Mouse (Mus musculus) brain, embryonic 18.5 days (tissue): ENCODE measurements around the gene Rxra.
A peak's percentile ranks its signal among the peaks of the same experiment; 100 is the strongest.

Source experiments
- DNase-seq: peaks from one replicate; pipeline ENCODE4 v3.0.0-alpha.2; 2012; ENCODE audit warnings: low read depth, low spot score

Rxra gene

DNA sequence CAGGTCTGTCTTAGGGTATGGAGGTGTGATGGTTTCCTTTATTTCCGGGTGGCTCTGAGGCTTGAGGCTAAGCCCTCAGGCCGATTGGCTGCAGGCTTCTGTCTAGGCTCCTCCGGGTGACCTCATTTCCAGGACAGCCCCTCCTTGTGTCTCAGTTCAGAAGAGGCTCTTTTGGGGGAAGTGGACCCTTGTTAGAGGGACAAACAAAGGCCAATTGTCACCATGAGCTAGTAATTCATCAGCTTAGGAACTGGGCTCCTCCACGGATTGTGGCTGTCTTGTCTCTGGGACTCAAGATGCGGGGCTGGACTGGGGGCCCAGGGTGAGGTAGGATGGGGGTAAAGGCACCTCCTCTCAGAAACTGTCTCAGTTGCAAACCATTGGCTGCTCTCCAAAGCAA lies 5.5 kb upstream of the Rxra start:
- DNase-seq, result no peak

DNA sequence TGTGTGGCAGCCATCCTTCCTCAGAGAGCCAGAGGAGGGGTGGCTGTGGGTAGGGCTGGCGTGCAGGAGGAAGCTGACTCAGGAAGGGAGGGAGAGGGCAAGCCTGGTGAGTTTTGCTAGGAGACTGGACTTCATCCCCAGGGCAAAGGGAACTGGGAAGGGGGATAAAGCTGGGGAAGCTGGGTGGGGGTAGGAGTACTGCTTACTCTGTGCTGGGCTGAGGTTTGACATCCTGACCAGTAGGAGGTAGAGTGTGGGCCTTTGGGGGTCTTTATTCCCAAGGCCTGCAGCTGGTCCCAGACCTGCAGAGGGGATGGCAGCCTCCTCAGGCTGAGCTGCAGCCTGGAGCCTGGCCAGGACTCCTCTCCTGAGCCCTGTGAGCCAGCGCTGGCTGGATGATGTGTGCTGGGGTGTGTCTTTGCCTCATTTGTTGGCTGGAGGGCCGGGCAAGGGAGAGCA lies 4.6 kb upstream of the Rxra start:
- DNase-seq, result no peak

DNA sequence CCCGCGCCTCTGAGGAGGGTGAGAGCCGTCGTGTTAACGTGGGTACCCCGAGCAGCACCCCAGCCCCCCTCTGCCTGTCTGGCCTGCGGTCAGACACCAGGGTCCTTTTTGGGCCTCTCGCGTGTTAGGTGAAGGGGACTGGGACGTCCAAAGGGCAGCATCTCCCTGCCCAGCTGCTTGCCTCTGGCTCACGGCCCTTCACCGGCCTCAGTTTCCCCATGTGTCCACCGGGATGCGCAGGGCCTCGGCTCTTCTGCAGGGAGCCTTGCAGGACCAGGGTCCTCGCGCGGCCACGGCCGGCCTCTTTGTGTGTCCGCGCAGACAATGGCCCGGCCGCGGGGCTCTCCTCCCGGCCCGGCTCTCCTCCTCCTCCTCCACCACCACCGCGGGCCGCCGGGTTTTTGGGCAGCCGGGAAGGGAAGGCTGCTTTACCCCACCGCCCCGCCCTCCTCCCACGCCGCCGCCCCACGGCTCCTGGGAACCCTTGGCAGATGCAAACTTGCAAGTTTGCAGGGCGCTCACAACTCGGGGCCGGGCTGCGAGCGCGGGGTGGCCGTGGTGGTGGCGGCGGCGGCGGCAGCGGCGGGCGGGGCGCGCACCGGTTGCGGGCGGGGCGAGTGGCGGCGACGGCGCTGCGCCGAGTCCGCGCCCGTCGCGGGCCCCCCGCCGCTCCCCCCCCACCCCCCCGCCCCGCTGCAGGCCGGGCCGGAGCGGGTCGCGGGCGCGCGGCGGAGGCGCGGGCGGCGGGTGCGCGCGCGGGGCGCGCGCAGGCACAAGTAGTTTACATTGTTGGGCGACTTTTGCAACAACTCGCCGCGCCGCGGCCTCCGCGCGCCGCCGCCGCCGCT lies 462 bp downstream of the Rxra start:
- no peak for DNase-seq

DNA sequence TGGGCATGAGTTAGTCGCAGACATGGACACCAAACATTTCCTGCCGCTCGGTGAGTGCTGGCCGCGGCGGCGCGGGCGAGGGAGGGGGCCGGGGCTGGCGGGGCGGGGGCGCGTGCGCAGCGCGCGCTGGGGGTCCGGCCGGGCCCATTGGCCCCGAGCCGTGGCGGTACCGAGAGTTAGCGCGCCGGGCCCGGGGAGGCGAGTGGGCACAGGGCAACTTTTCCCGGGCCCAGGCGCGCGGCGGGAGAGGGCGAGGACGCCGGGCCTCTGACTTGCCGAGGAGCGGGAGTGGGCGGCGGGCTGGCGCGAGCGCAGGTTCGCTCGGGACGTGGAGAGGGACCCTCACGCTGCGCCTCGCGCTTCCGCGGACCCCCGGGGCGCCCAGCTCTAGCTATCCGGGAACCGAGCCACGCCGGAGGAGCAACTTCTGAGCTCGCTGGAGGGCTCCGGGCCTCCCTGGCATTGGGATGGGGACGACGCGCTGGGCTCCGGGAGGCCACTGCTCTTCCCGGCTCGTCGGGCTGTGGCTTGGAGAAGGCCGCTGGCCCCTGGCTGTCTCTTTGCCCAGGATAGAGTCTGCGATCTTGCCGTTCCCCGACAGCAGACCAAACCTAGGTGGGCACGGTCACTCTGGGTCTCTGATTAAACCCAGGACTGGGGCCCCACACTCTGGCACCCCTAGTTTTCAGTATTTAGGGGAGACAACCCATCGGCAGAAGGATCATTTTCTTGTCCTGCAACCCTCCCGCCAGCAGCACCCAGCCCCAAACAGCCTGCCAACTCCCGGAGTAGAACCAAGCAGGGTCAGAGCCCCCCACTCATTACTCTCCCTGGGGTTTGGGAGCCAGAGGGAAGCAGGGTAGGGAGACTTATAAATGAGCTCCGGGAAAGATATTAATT lies 1.4 kb downstream of the Rxra start:
- DNase-seq, result no peak

DNA sequence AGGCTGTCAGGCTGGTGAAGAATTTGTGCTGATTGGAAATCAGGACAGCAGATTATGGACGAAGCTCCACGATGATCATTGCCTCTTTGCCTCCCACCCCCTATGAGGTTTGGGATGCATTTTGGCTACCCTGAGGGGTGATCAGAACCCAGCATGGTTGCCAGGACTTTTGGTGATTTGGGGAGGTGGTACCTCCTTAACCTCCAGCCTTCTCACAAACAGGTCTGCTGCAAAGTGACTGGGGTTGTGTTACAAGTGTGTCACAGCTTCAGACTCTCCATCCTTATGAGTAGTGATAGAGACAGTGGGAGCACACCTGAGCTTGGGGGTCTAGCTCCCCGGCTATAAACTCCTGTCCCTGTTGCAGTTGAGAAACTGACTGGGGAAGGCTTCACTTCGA lies 2.1 kb downstream of the Rxra start:
- DNase-seq, result no peak

DNA sequence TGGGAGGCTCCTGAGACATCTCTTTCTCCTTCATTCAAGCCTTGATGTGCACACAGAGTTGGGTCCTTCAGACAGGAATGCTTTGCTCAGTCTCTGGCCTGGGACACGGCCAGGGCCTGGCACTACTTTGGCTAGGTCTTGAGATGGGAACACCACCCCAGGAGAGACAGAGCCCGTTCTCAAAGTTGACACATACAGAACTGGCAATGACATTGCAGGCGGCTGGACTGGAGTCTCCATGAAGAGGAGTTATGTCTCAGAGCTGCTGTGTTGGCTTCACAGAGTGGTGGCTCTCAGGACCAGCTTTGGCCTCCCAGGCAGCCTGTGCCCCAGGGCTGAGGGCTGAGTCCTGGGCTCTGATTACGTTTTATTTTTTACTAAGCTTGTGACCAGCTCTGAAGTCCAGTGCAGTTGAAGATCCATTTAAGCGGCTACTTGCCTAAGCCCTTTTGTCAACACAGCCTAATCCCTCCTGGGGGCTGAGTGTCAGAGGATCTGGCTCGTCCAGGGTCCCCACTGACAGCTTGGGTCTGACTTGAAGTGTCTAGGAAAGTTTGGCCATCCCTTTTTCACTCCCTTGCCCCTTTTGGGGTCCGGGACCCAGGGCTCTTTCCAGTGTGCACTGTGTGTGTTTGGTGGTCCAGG lies 2.7 kb downstream of the Rxra start:
- no peak for DNase-seq

DNA sequence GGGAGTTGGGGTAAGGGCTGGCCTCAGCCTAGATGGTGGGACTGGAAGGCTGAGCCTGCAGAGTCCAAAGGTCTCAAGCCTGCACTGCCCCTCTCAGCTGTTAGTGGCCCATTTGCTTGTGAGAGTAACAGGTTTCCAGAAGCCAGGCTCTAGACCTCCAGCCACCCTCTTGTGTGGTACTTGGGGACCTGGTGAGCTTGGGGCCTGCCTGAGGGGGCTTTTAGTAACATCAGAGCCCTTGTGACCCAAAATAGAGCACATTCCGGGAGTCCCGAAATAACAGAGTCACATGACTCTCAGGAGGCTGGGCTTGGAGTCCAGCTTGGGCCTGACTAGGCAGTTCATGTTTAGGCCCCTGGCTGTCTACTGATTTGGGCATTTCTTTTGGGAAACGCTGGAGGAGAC lies 3.4 kb downstream of the Rxra start:
- DNase-seq, result no peak

DNA sequence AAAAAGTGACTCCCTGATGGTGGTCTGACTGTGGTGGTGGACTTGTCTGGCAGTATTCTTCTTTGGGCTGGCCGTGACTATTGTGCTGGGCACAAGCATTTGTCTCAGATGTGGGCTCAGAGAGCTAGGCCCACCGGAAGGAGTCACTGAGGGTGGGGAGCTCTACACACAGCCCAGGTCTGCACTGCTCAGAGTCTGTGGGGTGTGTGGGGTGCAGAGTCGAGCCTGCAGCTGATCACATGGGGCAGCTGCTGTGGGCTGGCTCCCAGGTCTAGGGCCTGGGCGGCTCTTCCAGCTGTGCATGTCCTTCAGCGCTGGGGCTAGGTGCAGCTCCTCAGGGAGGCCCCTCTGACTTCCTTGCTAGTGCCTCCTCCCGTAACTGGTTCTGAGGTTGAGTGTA lies 3.8 kb downstream of the Rxra start:
- DNase-seq, result no peak

DNA sequence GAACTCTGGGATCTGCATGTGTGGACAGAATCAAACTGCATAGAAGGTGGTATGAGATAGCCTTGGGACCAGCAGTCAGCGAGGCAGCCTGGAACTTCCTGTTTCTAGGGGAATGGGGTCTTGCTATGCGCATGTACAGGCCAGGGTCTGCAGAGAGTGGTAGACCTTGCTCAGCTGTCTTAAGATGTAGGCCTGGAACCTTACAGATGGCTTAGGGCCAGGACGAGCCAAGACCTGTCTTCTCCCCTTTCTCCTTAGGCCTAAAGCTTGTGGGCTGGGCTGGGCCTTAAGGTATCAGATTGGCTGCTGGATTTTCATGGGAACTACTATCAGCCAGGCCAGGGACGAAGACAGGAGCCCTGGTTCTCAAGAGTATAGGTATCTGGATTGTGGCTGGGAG lies 4.4 kb downstream of the Rxra start:
- DNase-seq, result no peak

DNA sequence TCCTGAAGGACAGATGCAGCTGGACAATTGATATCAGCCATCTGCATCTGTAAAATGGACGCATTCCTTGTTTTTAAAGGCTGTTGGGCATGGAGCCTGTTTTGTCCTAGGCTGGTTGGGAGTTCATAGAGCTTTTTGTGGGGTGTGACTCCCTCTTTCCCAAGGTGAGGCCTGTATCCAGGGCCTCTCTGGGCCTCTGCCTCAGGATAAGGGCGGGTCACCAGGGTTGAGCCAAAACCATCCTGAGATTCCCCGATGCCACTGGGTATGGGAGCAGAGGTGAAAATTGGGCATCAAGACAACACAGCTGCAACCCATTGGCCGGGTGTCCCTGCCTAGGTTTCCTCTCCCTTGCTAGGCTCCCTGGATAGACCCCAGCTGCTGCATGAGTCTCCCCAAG lies 5.2 kb downstream of the Rxra start:
- no peak for DNase-seq

DNA sequence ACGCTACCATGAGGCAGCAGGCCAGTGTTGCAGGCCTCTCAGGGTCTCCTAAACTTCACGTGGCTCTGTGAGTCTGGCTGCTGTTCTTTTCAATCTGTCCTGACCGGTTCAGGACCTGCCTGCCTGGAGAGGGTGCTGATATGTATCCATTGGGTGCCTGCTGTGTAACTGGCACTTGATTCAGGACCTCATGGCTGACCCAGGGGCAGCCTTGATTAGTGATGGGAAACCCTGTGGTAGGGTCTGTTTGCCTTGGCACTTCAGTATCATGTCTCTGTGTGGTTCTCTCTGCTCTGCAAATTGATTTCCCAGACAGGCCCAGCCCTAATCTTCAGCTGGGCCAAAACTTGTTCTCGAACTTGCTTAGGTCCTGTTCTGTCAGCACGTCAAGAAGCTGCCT lies 5.9 kb downstream of the Rxra start:
- DNase-seq, result no peak

DNA sequence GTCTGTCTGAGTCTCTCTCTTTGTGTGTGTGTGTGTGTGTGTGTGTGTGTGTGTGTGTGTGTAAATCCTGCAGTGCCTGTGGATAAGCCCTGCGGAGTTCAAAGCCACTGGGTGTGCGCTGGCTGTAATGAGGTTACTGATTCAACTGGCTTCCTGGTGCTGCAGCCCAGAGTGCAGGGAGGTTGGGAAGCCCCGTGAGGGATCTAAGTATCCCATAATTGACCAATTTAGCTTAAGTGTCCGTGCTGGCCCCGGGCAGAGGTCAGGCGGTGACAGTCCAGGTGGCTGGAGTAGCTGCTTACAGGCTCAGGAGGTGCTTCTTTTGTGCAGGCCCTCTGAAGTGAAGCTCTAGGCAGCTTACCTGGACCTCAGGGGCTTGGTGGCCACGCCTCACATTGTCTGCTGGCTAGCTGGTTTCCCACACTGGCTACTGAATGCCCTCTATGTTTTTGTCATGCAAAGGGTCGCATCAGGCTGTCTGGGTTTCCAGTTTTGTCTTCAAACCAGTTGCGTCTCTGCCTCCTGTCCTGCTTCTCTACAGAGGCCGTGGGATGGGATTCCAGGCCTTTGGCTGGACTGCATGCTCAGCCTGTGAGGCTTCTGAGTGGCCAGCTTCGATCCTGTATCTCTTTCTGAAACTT lies 7.9 kb downstream of the Rxra start:
- DNase-seq, result no peak

DNA sequence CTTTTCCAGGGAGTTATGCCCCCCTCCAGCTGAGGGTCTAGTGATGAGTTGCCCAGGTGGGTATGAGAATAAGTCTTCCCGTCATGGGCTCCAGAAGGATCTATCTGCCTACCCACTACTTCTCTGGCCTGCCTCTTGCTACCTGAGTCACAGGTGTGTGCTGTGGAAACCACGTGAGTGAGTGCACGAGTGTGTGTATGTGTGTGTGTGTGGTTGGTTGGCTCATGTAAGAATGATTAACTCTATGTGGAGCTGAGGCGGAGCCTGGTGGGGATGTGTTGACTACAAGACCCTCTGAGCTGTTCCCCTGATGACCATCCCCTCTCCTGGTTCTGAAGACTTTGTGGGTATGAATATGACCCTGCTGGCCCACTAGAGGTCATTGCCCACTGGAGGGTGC lies 9.7 kb downstream of the Rxra start:
- DNase-seq, result no peak

DNA sequence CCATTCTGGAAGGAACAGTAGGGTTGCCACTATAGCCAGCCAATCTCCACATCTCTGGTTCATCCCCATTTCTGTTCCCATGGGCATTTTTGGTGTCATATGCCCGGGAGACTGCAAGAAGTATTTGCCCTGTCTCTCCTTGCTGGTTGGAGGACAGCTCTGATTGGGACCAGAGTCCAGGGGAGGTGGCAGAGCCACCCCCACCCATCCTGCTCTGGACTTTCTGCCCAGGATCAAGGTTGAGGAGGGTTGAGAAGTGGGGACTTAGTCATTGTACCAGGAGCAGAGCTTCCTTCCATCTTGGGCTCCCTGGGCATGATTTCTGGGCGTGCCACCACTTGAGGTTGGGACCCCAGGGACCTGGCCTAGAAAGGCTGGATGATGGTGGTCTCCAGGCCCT lies 10.1 kb downstream of the Rxra start:
- no peak for DNase-seq

DNA sequence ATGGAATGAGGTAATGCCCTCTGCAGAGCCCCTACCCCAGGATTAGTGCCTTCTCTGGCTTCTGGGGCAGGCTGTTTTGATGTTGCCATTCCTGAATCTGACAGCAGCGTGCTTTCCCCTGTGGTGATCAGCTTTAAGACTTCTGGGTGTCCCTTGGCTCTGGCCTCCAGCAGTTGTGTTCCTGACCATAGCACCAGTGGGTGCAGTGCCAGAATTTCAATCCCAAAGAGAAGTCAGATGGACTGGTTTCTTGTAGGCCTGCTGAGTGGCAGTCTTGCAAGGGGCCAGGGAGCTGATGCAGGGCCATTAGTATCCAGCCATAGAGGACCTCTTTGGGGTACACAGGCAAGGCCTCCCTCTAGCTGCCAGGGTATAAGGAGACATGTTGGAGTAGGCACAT lies 10.8 kb downstream of the Rxra start:
- DNase-seq, result no peak

DNA sequence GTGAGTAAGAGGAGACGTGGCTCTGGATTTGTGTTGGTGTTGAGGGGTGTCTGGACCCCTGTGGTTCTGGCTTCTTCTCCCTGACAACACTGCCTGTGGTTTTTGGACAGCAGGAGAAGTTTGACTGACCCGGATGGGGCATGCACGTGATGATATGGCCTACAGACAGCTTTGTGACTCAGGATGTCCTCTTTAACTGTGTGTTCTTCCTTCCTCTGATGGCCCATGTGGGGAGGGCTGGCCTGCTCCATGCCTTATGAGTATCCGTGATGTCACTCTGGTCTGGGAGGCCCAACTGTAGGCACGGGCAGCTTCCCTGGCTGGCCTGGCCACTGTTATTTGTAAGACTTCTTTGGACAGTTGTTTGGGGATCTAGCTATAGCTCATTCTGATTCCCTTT lies 11.7 kb downstream of the Rxra start:
- no peak for DNase-seq

DNA sequence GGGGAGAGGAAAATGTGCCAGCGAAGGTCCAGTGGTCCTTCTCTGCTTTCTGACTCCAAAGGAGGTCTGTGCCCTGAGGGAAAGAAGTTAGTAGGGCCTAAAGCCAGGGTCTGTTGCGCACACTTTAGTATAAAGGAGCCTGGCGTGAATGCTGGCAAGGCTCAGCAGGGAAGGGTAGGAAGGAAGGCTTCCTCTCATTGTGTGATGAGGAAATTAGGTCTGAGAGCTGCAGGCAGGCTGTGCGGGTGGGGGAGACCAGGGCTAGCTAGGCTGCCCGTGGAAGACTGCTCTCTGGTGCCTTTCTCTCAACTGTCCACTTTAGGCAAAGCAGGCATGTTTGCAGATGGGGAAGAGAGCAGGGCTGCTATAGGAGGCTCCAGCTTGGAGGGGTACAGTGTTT lies 14.5 kb downstream of the Rxra start:
- DNase-seq, result no peak

DNA sequence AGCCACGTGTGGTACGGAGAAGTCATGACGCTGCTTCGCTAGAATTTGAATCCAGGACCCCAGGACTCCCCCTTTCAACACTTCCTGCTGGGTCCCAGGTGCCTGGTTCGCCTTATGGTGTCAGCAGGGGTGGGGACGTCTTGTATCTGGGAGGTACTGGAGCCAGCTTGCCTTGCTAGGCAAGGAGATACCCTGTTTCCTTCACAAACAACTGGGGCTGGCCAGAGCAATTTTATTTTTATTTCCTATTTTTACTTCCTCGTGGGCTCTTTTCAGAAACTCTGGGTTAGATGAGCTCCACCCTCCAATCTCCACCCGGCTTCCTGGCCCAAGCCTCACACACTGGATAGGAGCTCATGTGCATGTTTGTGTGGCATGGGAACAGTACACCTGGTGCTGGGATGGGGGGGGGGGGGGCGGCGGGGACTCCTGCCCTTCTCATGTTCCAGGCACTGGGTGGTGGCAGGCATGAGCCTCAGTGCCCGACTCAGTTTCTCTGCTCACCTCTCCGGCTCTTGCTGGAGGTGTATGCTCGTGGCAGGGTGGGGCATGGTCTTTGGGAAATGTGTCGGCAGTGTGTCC lies 15.0 kb downstream of the Rxra start:
- no peak for DNase-seq

DNA sequence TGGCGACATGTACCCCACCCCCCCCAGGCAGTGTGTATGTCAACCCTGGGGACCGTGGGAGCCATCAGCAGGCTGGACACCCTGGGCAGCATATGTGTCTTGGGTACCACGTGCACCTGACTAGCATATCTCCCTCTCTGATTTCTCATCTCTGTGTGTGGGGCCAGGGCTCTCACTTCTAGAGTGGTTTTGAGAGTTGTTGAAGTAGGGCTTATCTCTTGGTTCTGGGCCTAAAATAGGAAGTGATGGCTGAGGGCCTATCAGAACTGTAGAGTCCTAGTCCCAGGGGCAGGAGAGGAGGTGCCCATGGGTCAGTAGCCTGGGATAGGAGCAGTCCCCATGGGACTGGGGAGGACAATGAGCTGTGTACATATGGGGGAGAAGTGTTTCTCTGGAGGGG lies 16.4 kb downstream of the Rxra start:
- DNase-seq, result no peak

DNA sequence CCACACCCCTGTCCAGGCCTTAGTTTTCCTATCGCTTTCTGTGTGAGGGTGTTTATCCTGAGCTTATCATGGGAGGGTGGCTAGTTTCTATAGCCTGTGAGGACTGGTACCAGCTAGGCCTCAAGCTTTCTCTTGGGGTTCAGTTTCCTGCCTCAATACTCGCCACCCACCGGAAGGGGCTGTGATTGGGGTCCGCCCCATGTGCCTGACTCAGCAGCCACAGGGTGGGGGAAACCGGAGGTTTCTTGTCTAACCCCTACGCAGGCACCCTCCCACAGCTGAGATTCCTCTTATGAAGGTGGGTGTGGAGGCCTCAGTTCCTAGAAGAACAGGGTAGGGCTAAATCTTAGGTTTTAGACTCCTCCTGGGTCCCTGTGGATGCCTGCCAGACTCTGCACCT lies 17.4 kb downstream of the Rxra start:
- DNase-seq, result no peak

DNA sequence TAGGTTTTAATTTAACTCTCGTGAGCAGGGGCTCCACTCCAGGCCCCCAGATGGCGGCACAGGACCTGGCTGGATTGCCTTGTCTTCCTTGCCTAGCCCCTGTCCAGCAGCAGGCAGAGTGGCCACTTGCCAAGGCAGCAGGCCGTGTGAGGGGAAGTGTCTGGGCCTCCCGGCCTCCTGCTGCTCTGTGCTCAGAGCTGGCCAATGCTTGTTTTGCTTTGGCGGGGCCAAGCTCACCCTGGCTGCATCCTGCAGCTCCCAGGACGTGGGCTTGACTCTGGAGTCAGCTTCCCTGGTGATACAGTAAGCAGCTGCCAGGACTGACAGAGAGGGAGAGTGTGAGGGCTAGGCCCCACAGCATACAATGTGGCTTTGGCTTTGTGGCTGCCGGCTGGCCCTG lies 23.3 kb downstream of the Rxra start:
- peak; percentile 40 for DNase-seq

DNA sequence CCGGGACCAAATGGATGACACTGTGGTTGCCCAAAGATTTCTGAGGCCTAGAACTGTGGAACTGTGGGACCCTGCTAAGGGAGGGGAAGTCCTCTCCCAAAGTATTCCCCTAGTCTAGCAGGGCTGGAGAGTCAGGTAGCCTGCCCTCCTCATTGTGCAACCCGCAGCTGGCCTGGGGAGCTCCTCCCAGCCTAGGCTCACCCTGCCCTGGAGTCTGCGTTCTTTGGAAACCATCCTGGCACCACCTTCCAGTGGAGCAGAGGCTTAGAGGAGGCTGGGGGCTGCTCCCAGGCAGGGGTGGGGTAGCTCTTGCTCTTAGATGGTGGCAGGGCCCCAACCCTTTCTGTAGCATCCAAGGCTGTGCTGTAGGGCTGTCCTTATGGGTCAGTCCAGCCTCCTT lies 26.0 kb downstream of the Rxra start:
- no peak for DNase-seq
